Mouse (Mus musculus) olfactory bulb, adult 2 months (tissue): ENCODE data around the gene Adgrb2.

Experiments used
- CTCF ChIP-seq: fragments of 200-500 bp; IDR thresholded peaks from 2 replicates; pipeline ENCODE4 v1.5.1; 2012; ENCODE audit warnings: low read depth, mild to moderate bottlenecking, low read length, moderate library complexity; ENCODE audit not compliant: insufficient read depth
- POLR2A ChIP-seq: fragments of 200-500 bp; IDR thresholded peaks from 2 replicates; pipeline ENCODE4 v1.6.1; 2012; ENCODE audit warnings: mild to moderate bottlenecking, low read depth, low read length, moderate library complexity; ENCODE audit not compliant: insufficient read depth

DNA sequence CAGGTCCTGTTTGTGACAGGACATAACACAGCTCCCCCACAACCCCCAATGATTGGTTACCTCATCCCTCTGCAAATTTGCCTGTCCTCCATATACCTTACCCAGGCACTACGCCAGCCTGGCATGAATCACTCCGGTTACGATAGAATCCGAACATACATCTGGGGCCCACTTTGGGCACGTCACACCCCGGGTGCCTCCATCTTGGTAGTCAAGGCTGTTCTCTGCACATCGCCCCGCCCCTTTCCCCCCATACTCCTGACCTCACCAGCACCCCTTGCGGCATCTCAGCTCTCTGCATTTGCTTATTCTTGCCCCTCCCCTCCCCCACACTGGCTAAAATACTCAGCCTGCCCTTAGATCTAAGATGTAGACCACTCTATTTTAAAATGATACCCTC, 20.9 kb downstream of the Adgrb2 start:
- TF ChIP-seq POLR2A (no peak), CTCF (no peak)
